Mouse (Mus musculus): Measurements from ENCODE around the gene Socs3. TPM values are rescaled to one million over a fixed set of nuclear protein-coding genes. Genes with fewer than 3 reads are reported as not detected.

The Socs3 gene
- polyA plus RNA-seq, 1 experiment from 2014 or later = 5.4 TPM

GRCm38 (mm10) chr11:117962228-117963067 lies 7.4 kb downstream of the Socs3 start:
- H3K4me3 ChIP-seq (ENCODE audit: low read depth, low read length) = no peak overlapping the region
- 0 out of 2 replicates have a peak, but pooled peaks cover 5% of the 10 kb centered on the region for H3K27me3 ChIP-seq (ENCODE audit: insufficient read depth, low read length)
- no peak for TF ChIP-seq CTCF (IDR thresholded peaks at IDR 0.05; ENCODE audit: low read depth)
- peak overlapping the region; percentile 98 for H3K27ac ChIP-seq (ENCODE audit: low read depth)
- peak; percentile 87 for ATAC-seq (ENCODE audit: insufficient read depth)
- peak; percentile 92 for DNase-seq
- H3K4me2 ChIP-seq = peak overlapping the region; percentile 79
- peaks cover 52% of the 10 kb centered on the region; the same call in 1 of the 2 replicates for H3K4me1 ChIP-seq (ENCODE audit: insufficient read depth)
- WGBS = 25% methylated on average over 10 of the region's 10 CpGs
- H3K9me3 ChIP-seq (ENCODE audit: low read depth, low read length) = no peaks in the 10 kb centered on the region
- H3K9ac ChIP-seq = no peak overlapping the region; the same call in 1 of the 2 replicates
- peaks cover 13% of the 10 kb centered on the region for H3K36me3 ChIP-seq (ENCODE audit: insufficient read depth)

- no peaks in the 10 kb centered on the region for H3K27me3 ChIP-seq (ENCODE audit: insufficient read depth, low read length)
- H3K27ac ChIP-seq (ENCODE audit: low read depth) = no peak overlapping the region
- ATAC-seq (ENCODE audit: insufficient read depth) (no peak), DNase-seq (no peak)
- no peaks in the 10 kb centered on the region for H3K9me3 ChIP-seq (ENCODE audit: low read depth, low read length)
- H3K9ac ChIP-seq = no peak overlapping the region
- no peak for TF ChIP-seq CTCF (IDR thresholded peaks at IDR 0.05; ENCODE audit: low read depth)
- peaks cover 3% of the 10 kb centered on the region for H3K36me3 ChIP-seq (ENCODE audit: insufficient read depth)
- H3K4me1 ChIP-seq (ENCODE audit: insufficient read depth) = peaks cover 42% of the 10 kb centered on the region; the same call in 1 of the 2 replicates
- H3K4me2 ChIP-seq = no peak overlapping the region
- H3K4me3 ChIP-seq (ENCODE audit: low read depth, low read length) = no peak overlapping the region
These were observed 9.2 kb downstream of the Socs3 start for GRCm38 (mm10) chr11:117960601-117961000.

GRCm38 (mm10) chr11:117959741-117960381 lies 10.0 kb downstream of the Socs3 start:
- Histone ChIP-seq H3K4me1 (ENCODE audit: insufficient read depth) (peaks cover 39% of the 10 kb centered on the region; the same call in 1 of the 2 replicates), H3K27ac (ENCODE audit: low read depth) (no peak overlapping the region), H3K4me3 (ENCODE audit: low read depth, low read length) (no peak overlapping the region), H3K36me3 (ENCODE audit: insufficient read depth) (no peaks in the 10 kb centered on the region), H3K4me2 (0 out of 2 replicates have a peak overlapping the region, but pooled peaks have one; percentile 3), H3K9ac (no peak overlapping the region; the same call in 1 of the 2 replicates), H3K27me3 (ENCODE audit: insufficient read depth, low read length) (no peaks in the 10 kb centered on the region), H3K9me3 (ENCODE audit: low read depth, low read length) (no peaks in the 10 kb centered on the region)
- no peak for DNase-seq
- 47% methylated on average over 17 of the region's 17 CpGs for WGBS
- ATAC-seq (ENCODE audit: insufficient read depth) = no peak
- TF ChIP-seq CTCF (IDR thresholded peaks at IDR 0.05; ENCODE audit: low read depth) = no peak

GRCm38 (mm10) chr11:117959166-117959565 lies 10.7 kb downstream of the Socs3 start:
- H3K27ac ChIP-seq (ENCODE audit: low read depth) = no peak overlapping the region
- no peaks in the 10 kb centered on the region for H3K9me3 ChIP-seq (ENCODE audit: low read depth, low read length)
- H3K4me3 ChIP-seq (ENCODE audit: low read depth, low read length) = no peak overlapping the region
- H3K4me1 ChIP-seq (ENCODE audit: insufficient read depth) = peaks cover 32% of the 10 kb centered on the region; the same call in 1 of the 2 replicates
- no peak overlapping the region for H3K9ac ChIP-seq
- DNase-seq = no peak
- H3K4me2 ChIP-seq = no peak overlapping the region
- ATAC-seq (ENCODE audit: insufficient read depth) = no peak
- no peaks in the 10 kb centered on the region for H3K27me3 ChIP-seq (ENCODE audit: insufficient read depth, low read length)
- no peaks in the 10 kb centered on the region for H3K36me3 ChIP-seq (ENCODE audit: insufficient read depth)
- no peak for TF ChIP-seq CTCF (IDR thresholded peaks at IDR 0.05; ENCODE audit: low read depth)
- 88% methylated on average over 4 of the region's 4 CpGs for WGBS

- 60% methylated on average over 7 of the region's 7 CpGs for WGBS
- H3K9me3 ChIP-seq (ENCODE audit: low read depth, low read length) = no peaks in the 10 kb centered on the region
- H3K9ac ChIP-seq = no peak overlapping the region; the same call in 1 of the 2 replicates
- no peaks in the 10 kb centered on the region for H3K36me3 ChIP-seq (ENCODE audit: insufficient read depth)
- no peak overlapping the region for H3K4me2 ChIP-seq
- no peak for TF ChIP-seq CTCF (IDR thresholded peaks at IDR 0.05; ENCODE audit: low read depth)
- no peak for DNase-seq
- no peak overlapping the region for H3K27ac ChIP-seq (ENCODE audit: low read depth)
- no peaks in the 10 kb centered on the region for H3K27me3 ChIP-seq (ENCODE audit: insufficient read depth, low read length)
- no peak for ATAC-seq (ENCODE audit: insufficient read depth)
- H3K4me3 ChIP-seq (ENCODE audit: low read depth, low read length) = no peak overlapping the region
- H3K4me1 ChIP-seq (ENCODE audit: insufficient read depth) = peaks cover 26% of the 10 kb centered on the region; the same call in 1 of the 2 replicates
These were observed 11.7 kb downstream of the Socs3 start for GRCm38 (mm10) chr11:117958197-117958596.

GRCm38 (mm10) chr11:117955621-117956020 lies 14.2 kb downstream of the Socs3 start:
- no peaks in the 10 kb centered on the region for H3K36me3 ChIP-seq (ENCODE audit: insufficient read depth)
- peak; percentile 57 for DNase-seq
- H3K4me1 ChIP-seq (ENCODE audit: insufficient read depth) = peaks cover 11% of the 10 kb centered on the region; the same call in 1 of the 2 replicates
- H3K27me3 ChIP-seq (ENCODE audit: insufficient read depth, low read length) = no peaks in the 10 kb centered on the region
- WGBS = 45% methylated on average over 13 of the region's 13 CpGs
- no peaks in the 10 kb centered on the region for H3K9me3 ChIP-seq (ENCODE audit: low read depth, low read length)
- no peak; the same call in 1 of the 2 replicates for ATAC-seq (ENCODE audit: insufficient read depth)
- 0 out of 2 replicates have a peak overlapping the region, but pooled peaks have one; percentile 26 for H3K27ac ChIP-seq (ENCODE audit: low read depth)
- no peak overlapping the region for H3K4me2 ChIP-seq
- TF ChIP-seq CTCF (IDR thresholded peaks at IDR 0.05; ENCODE audit: low read depth) = no peak
- no peak overlapping the region for H3K4me3 ChIP-seq (ENCODE audit: low read depth, low read length)
- no peak overlapping the region for H3K9ac ChIP-seq

- no peaks in the 10 kb centered on the region for H3K9me3 ChIP-seq (ENCODE audit: low read depth, low read length)
- TF ChIP-seq CTCF (IDR thresholded peaks at IDR 0.05; ENCODE audit: low read depth) = no peak
- WGBS = 65% methylated on average over 9 of the region's 9 CpGs
- no peak overlapping the region for H3K9ac ChIP-seq
- DNase-seq (no peak), ATAC-seq (ENCODE audit: insufficient read depth) (no peak)
- H3K4me3 ChIP-seq (ENCODE audit: low read depth, low read length) = no peak overlapping the region
- H3K27ac ChIP-seq (ENCODE audit: low read depth) = no peak overlapping the region
- H3K4me2 ChIP-seq = no peak overlapping the region
- H3K36me3 ChIP-seq (ENCODE audit: insufficient read depth) = no peaks in the 10 kb centered on the region
- no peaks in the 10 kb centered on the region for H3K27me3 ChIP-seq (ENCODE audit: insufficient read depth, low read length)
- peaks cover 15% of the 10 kb centered on the region; the same call in 1 of the 2 replicates for H3K4me1 ChIP-seq (ENCODE audit: insufficient read depth)
These were observed 15.0 kb downstream of the Socs3 start for GRCm38 (mm10) chr11:117954819-117955218.
